Comparison of ENCODE assay signal across 11 mouse cellular contexts in genomic region chr2:68381205-68381604, GRCm38 (mm10).
DNase-seq lines count a peak whose midpoint lies in the region; ATAC-seq lines count a peak whose summit lies in the region.
"Had no signal": no experiment of that assay in that cellular context is flagged by ENCODE, and none has a peak within 500 bp of the region (broad histone marks: within the 10 kb centered on the region; RNA-seq: fewer than 3 reads in every experiment).

No protein-coding gene starts in this region.

- no peak overlapping the region for H3K4me3 ChIP-seq in hindbrain, embryonic 10.5 days
- no peak overlapping the region for H3K4me3 ChIP-seq in hindbrain, embryonic 14.5 days (replicated peaks; ENCODE audit: low read length)
- H3K4me3 ChIP-seq in neural tube, embryonic 13.5 days: no peak overlapping the region
- H3K4me3 ChIP-seq: neural tube, embryonic 12.5 days had no signal

- H3K27ac ChIP-seq in hindbrain, embryonic 10.5 days: 0 out of 2 replicates have a peak overlapping the region, but pooled peaks have one; percentile 45
- H3K27ac ChIP-seq in hindbrain, embryonic 14.5 days: no peak overlapping the region
- H3K27ac ChIP-seq in neural tube, embryonic 13.5 days (replicated peaks): no peak overlapping the region
- H3K27ac ChIP-seq: liver, embryonic 14.5 days; neural tube, embryonic 12.5 days had no signal

- H3K36me3 ChIP-seq in hindbrain, embryonic 10.5 days: peaks cover 14% of the 10 kb centered on the region; the same call in 1 of the 2 replicates
- H3K36me3 ChIP-seq in hindbrain, embryonic 14.5 days (replicated peaks; ENCODE audit: control insufficient read depth, insufficient read depth): no peaks in the 10 kb centered on the region
- H3K36me3 ChIP-seq in neural tube, embryonic 13.5 days: no peaks in the 10 kb centered on the region
- H3K36me3 ChIP-seq: neural tube, embryonic 12.5 days had no signal

- intact Hi-C loops in left cerebral cortex, postnatal 25 days (cut with DNase I): no loop called here

- H3K9me3 ChIP-seq in hindbrain, embryonic 10.5 days: no peaks in the 10 kb centered on the region
- no peaks in the 10 kb centered on the region for H3K9me3 ChIP-seq in hindbrain, embryonic 14.5 days (ENCODE audit: control insufficient read depth, low read length)
- no peaks in the 10 kb centered on the region for H3K9me3 ChIP-seq in neural tube, embryonic 13.5 days
- H3K9me3 ChIP-seq: neural tube, embryonic 12.5 days had no signal

- 67% methylated on average over 6 of the region's 6 CpGs for WGBS in hindbrain, embryonic 10.5 days
- WGBS in hindbrain, embryonic 14.5 days: 43% methylated on average over 6 of the region's 6 CpGs
- WGBS in neural tube, embryonic 13.5 days: 43% methylated on average over 6 of the region's 6 CpGs

- no peak overlapping the region for H3K4me2 ChIP-seq in hindbrain, embryonic 14.5 days (replicated peaks)
- H3K4me2 ChIP-seq in neural tube, embryonic 13.5 days: no peak overlapping the region
- H3K4me2 ChIP-seq: neural tube, embryonic 12.5 days had no signal

- H3K4me1 ChIP-seq in hindbrain, embryonic 10.5 days (replicated peaks): peaks cover 99% of the 10 kb centered on the region
- H3K4me1 ChIP-seq in hindbrain, embryonic 14.5 days (replicated peaks; ENCODE audit: control insufficient read depth, insufficient read depth, low read length): peaks cover 8% of the 10 kb centered on the region; the same call in 1 of the 2 replicates
- H3K4me1 ChIP-seq in neural tube, embryonic 13.5 days (replicated peaks): peaks cover 31% of the 10 kb centered on the region

- no peak for ATAC-seq in CD4-positive, CD25-positive, alpha-beta regulatory T cell, adult 4 months
- ATAC-seq in hindbrain, embryonic 14.5 days (ENCODE audit: low FRiP score): no peak
- 0 out of 2 replicates have a peak, but pooled peaks have one; percentile 32 for ATAC-seq in neural tube, embryonic 13.5 days (ENCODE audit: low read depth)
- ATAC-seq: forebrain, postnatal 0 days had no signal

- DNase-seq in CD4-positive, CD25-positive, alpha-beta regulatory T cell, adult 2 months (ENCODE audit: low read depth, low spot score): peak; percentile 48
- DNase-seq in hindbrain, embryonic 10.5 days (ENCODE audit: low spot score): no peak
- no peak for DNase-seq in hindbrain, embryonic 14.5 days (ENCODE audit: low spot score)
- DNase-seq in neural tube, embryonic 10.5 days (ENCODE audit: extremely low spot score, low spot score): no peak
- DNase-seq in thymus, postnatal 36 days: peak; percentile 40 to 57
- DNase-seq in left cerebral cortex, postnatal 25 days (ENCODE audit: low spot score in 2 of 2): no peak
- DNase-seq: forebrain, postnatal 0 days had no signal

- no peak overlapping the region for H3K9ac ChIP-seq in hindbrain, embryonic 14.5 days
- H3K9ac ChIP-seq in neural tube, embryonic 13.5 days: no peak overlapping the region
- H3K9ac ChIP-seq: forebrain, postnatal 0 days; liver, embryonic 14.5 days; neural tube, embryonic 12.5 days had no signal

- H3K27me3 ChIP-seq in hindbrain, embryonic 10.5 days (ENCODE audit: insufficient read depth, poor library complexity, severe bottlenecking): no peaks in the 10 kb centered on the region
- no peaks in the 10 kb centered on the region for H3K27me3 ChIP-seq in hindbrain, embryonic 14.5 days (ENCODE audit: control insufficient read depth, insufficient read depth, low read length)
- H3K27me3 ChIP-seq in neural tube, embryonic 13.5 days: no peaks in the 10 kb centered on the region
- H3K27me3 ChIP-seq: neural tube, embryonic 12.5 days had no signal

Comparison
In these comparisons a context has a peak if more than half of its experiments do, and no peak if none do; other contexts are left out.
1. DNase-seq: peak in CD4-positive, CD25-positive, alpha-beta regulatory T cell, adult 2 months (single experiment) and thymus, postnatal 36 days (2 of 2); none in hindbrain, embryonic 10.5 days (single experiment), hindbrain, embryonic 14.5 days (single experiment), neural tube, embryonic 10.5 days (single experiment) and left cerebral cortex, postnatal 25 days (0 of 2).